Mouse (Mus musculus): Measurements from ENCODE around the gene Rpl18a. TPM values are rescaled to one million over a fixed set of nuclear protein-coding genes. Genes with fewer than 3 reads are reported as not detected.

The Rpl18a gene
- total RNA-seq, 2 experiments from 2014 or later = 1,717 to 1,755 TPM

DNA sequence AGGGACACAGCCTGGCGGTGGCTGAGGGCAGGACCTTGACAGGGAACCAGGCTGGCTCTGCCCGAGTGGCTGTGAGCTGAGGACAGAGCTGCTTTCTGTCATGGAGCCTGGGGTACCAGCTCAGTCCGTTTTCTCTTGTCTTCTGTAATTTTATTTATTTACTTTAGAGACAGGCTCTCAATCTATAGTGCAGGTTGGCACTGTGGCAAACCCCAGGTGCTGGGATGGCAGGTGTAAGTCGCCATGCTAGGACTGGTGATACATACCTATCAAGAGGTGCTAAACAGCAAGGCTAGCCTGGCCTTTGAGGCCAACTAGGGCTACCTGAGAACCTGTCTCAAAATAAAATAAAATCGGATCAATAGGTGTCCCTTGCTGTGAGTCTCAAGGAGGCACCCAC is 41.2 kb downstream of the Rpl18a start:
- no peak for DNase-seq

- DNase-seq = no peak
Measured at GRCm38 (mm10) chr8:70853863-70854262, 43.3 kb downstream of the Rpl18a start.

DNA sequence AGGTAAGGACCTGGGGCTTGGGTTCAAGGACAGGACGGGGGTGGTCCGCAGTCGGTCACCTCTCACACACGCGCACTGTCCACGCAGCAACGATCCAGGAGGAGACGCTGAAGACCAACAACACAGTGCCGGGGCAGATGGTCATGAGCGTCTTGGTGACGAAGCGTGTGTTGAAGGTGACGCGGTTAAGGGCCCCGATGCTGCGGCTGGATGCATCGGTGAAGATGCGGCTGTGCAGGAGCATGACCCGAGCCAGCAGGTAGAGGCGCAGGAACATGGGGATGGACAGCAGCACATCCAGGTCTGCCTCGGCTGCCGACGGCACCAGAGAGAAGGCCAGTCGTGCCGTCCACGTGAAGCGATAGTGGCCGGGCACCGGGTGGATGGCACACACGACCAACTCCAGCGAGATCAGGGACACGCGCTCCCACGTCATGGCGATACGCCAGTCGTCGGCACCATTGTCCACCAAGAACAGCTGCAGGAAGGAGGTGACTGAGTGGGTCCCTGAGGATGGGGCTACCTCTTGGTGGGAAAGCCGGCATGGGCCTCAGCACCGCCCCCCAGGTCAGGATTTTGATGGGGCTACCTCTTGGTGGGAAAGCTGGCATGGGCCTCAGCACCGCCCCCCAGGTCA is 44.5 kb downstream of the Rpl18a start:
- no peak for DNase-seq

- DNase-seq = no peak
Measured at GRCm38 (mm10) chr8:70851837-70852236, 45.4 kb downstream of the Rpl18a start.

DNA sequence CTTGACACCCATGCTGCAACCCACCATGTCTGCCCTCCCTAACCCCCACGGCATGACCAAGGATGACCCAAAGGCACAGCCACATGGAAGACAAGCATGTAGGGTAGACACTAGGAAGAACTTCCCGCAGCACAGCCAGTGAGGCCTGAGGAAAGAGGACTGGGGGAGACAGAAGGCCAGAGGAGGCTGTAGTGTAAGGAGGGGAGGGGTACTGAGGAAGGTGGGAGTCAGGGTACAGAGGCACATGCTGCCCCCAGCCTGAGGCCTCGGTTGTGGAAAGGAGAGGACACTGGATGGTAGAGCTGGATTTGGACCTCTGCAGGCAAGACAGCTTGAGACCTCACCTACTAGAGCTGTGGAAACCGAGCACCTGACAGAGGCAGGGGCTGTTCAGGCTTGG is 46.3 kb downstream of the Rpl18a start:
- DNase-seq = no peak

GRCm38 (mm10) chr8:70850132-70850845 is 46.9 kb downstream of the Rpl18a start:
- DNase-seq = no peak

DNA sequence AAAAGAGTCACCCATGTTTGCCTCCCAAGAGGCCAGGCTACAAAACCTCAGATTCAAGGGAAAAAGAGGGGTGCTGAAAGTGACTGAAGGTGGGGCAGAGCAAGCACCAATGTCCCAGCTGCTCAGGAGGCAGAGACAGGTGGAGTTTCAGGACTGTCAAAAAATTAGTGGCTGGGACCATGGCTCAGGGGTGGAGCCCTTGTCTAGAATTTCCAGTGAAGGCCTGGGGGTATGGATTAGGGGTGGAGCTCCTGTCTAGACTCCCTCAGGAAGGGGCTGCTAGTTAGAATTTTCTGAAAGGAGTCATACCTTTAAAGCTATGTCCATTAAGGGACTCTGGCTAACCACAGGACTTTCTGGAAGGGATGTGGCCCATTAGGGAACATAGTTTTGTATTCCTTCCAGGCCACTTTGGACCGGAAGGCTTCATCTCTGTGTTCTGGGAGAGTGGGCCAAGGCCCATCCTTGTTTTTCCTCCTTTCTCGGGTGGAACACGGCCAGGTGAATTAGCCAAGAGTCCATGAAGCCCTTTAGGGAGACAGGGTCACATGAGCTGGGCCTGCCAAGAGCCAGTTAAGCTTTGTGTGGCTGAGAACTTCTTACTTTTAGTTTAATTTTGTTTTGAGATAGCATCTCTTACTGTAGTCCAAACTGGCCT is 47.8 kb downstream of the Rpl18a start:
- DNase-seq = peak; percentile 65

DNA sequence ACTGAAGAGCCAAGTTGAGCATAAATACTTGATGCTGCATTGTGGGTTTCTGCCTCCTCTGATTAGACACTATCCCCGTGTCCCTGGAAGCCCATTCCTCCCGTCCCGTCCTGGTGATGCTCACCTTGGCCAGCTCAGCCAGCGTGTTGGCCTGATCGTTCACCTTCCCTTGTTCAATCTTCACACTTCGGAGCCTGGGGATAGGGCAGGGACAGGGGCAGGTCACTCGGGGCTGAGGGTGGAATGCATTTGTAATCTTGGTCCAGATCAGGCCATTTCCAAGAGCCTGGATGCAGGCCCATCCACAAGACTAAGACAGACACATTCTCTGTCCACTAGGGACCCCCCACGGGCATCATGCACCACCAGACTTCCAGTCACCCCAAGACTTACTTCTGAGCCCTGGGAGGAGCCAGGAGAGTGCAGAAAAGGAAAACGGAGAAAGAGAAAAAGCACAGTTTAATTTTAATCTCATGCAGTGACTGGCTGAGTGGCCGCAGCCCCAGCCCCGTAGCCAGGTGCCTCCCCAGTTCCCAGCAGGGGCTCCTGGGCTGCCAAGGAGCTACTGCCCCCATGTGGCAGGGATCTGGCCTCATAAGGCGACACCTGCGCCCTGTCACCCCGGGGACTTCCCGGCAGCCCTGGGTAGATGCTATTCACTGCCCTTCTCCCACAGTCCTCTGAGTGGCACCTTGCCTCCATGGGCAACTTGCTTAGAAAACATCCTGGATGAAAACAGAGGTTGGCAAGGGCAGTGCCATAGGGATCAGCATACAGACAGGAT is 50.6 kb downstream of the Rpl18a start:
- no peak for DNase-seq

DNA sequence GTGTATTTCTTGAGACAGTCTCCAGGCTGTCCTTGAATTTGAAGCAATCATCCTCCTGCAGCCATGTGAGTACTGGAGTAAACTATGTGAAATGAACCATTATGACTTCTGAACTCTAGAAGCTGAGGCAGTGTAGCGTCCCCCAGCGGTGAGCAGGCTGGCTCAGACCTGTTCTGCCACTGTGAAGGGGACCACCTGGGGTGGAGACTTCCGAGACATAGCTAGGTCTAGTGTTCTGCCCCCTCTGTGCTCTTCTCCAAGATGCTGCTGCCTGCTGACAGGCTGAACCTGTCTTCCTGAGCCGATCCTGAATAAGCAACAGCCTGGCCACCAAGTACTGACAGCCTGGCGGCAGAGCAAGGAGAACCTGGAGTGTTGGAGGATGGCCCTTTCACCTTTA is 52.1 kb downstream of the Rpl18a start:
- DNase-seq = no peak

Small RNAs within 50 kb of the gene (microRNA-seq; reads per million reads assigned to microRNA genes)
- gene Mir1969 (3.2 reads per million), gene Mir7067 (not detected)

Other genes with a start within 250 kb of the Rpl18a start
- 10 to 100 TPM; 65.7 to 80.6 TPM for gene Pgpep1, start 237.0 kb downstream of the Rpl18a start, total RNA-seq (2021)
- gene Lsm4, start 224.2 kb downstream of the Rpl18a start, total RNA-seq (2021) = 10 to 100 TPM; 91.5 to 94.7 TPM
- 100 to 1,000 TPM; 149 to 185 TPM for gene Jund, start 198.5 kb downstream of the Rpl18a start, total RNA-seq (2021)
- under 1 TPM; 0.15 to 0.30 TPM for gene Iqcn, start 194.0 kb downstream of the Rpl18a start, total RNA-seq (2021)
- gene Gm3336, start 178.9 kb downstream of the Rpl18a start, total RNA-seq (2021) = not detected
- gene Pde4c, start 173.7 kb downstream of the Rpl18a start, total RNA-seq (2021) = 1 to 10 TPM; 2.4 to 2.8 TPM
- gene Rab3a, start 142.7 kb downstream of the Rpl18a start, total RNA-seq (2021) = 10 to 100 TPM; 53.3 to 53.9 TPM
- 100 to 1,000 TPM in 1 of 2 experiments, 10 to 100 TPM in 1; 92.9 to 106 TPM for gene Mpv17l2, start 136.5 kb downstream of the Rpl18a start, total RNA-seq (2021)
- 10 to 100 TPM; 37.7 to 46.4 TPM for gene Pik3r2, start 120.7 kb downstream of the Rpl18a start, total RNA-seq (2021)
- 10 to 100 TPM; 17.7 to 22.8 TPM for gene Mast3, start 92.4 kb downstream of the Rpl18a start, total RNA-seq (2021)
- gene Il12rb1, start 89.0 kb downstream of the Rpl18a start, total RNA-seq (2021) = under 1 TPM; 0.67 to 0.87 TPM
- 10 to 100 TPM; 11.2 to 13.8 TPM for gene Arrdc2, start 57.7 kb downstream of the Rpl18a start, total RNA-seq (2021)
- gene Kcnn1, start 34.2 kb downstream of the Rpl18a start, total RNA-seq (2021) = 1 to 10 TPM; 3.0 to 3.1 TPM
- gene Ccdc124, start 23.5 kb downstream of the Rpl18a start, total RNA-seq (2021) = 10 to 100 TPM; 42.0 to 42.6 TPM
- gene Slc5a5, start 4.7 kb downstream of the Rpl18a start, total RNA-seq (2021) = under 1 TPM; 0.27 to 0.42 TPM
- gene Map1s, start 8.5 kb upstream of the Rpl18a start, total RNA-seq (2021) = 10 to 100 TPM; 26.7 to 30.2 TPM